Mouse (Mus musculus) T-cell, adult 2 months (primary cell): ENCODE data around the gene Ankrd65.

Experiments
- DNase-seq: peaks from one replicate; pipeline ENCODE4 v3.0.0; 2022; ENCODE audit warnings: low spot score

Ankrd65 gene

DNA sequence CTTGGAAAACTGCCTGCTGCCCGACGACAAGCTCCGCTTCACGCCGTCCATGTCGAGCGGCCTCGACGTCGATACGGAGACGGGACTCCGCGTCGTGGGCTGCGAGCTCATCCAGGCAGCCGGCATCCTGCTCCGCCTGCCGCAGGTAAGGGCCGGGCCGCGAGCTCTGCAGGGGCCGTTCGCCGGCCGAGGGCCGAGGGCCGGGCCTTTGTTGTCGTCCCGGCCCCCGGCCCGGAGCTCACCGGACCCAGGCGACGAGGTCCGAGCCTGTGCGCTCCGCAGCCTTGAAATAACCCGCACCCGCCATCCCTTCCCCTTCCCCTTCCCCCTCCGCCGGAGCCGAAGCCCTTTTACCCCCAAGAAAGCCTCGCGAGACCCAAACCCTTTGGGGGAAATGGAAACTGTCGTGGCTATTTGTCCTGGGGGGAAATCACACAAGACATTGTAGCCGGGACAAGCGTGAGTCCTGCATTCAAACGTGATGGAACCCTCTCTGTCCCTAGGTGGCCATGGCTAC is 22.5 kb downstream of the Ankrd65 start:
- peak; percentile 33 for DNase-seq

DNA sequence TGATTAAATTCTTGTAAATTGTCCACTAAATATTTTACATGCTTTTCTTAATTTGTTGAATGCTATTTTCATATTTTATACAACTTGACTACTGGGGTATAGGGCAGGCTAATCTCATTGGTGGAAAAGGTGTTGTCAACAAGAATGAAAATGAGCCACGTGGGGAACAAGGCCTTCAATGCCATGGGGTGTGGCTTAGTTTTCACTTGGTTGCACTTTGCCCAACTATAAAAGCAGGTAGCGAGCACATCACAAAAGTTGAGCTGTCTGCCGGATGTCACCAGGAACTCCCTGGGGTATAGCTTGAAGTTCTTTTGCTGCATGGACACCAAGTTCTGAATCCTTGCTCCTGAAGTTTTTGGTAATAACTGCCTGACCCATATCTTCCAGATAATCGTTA is 27.3 kb downstream of the Ankrd65 start:
- DNase-seq, result no peak

DNA sequence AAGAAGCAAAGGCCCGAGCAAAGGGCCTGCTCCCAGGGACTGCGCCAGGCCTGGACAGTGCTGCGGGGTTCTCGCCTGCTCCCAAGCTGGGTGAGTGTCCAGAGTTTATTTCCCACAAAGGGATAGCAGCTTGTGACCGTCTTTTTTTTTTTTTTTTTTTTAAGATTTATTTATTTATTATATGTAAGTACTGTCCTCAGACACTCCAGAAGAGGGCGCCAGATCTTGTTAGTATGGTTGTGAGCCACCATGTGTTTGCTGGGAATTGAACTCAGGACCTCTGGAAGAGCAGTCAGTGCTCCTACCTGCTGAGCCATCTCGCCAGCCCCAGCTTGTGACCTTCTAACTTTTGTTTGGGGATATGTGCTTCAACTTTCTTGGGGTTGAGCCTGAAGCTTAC is 30.8 kb downstream of the Ankrd65 start:
- peak; percentile 46 for DNase-seq

DNA sequence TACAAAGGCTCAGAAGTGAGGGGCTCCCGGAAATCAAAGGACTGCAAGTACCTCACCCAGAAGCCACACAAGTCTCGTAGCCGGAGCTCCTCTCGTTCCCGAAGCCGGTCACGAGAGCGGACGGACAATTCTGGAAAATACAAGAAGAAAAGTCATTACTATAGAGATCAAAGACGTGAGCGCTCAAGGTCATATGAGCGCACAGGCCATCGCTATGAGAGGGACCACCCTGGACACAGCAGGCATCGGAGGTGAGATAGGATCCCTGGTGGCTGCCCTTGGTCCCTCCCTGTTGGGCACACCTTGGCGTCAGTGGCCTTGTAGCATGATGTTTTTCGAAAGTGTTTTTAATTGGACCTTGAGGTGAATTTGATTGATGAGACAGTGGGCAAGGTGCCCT is 33.2 kb downstream of the Ankrd65 start:
- DNase-seq, result no peak

GRCm38 (mm10) chr4:155829866-155830265 is 39.6 kb downstream of the Ankrd65 start:
- DNase-seq, result no peak

DNA sequence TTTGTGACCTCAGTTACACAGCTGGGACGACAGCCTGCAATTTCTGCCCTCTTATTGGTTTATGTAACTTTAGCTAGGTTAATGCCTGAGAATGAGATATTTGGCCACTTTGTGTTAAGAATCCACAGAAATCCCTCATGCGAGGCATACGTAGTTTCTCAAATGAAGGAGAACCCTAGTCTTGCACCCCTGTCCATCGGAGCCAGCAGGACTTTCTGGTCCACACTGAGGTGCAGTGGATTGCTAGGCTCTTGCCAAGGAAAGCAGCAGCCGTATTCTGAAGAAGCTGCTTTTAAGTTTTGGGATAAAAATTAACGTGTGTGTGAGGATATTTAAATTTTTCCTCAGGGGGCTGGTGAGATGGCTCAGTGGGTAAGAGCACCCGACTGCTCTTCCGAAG is 40.4 kb downstream of the Ankrd65 start:
- DNase-seq, result no peak

DNA sequence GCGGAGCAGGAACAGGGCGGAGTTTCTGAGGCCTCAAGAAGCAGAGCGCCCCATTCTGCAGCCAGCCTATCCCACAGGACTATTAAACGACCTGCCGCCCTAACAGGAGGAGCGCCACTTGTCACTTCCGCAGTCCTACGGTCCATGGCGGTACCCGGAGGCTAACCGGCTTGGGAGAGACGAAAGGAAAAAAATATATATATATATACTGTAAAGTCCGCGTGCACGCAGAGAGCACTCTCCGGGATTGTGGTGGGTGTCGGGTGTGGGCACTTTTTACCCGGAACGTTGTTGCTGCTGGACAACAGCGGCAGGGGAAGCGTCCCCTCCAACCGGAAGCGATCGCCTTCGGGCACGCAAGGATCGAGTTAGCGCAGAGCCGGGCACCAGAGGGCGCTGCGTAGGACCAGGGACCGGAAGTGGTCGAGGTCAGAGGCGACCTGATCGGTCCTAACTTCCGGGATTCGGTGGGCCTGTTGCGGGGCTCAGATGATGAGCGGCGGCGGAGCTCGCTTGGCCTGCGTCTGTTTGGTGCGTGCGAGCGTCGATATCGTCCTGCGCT is 41.0 kb downstream of the Ankrd65 start, which contains the start of gene Aurkaip1:
Gene Aurkaip1 (plus strand): TSS at position 68 of the 562 bp plus-strand sequence.
- DNase-seq, result peak; percentile 88

DNA sequence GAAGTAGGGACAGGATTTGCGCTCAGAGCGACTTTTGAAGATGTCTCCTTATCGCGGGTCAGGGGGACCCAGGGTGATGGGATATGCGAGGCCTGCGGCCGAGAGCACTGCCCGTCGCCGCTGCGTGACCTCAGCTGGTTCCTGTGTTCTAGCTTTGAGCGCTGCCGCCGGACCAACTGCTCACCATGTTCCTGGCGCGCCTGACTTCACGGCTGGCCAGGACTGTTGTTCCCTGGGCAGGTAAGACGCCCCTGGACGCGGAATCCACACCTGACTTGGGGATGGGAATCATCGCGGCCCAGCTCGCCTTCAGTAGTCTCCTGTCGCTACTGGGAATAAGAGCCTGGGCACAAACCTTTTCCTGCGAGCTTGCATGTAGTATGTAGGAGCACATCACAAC is 41.6 kb downstream of the Ankrd65 start:
- DNase-seq, result no peak

DNA sequence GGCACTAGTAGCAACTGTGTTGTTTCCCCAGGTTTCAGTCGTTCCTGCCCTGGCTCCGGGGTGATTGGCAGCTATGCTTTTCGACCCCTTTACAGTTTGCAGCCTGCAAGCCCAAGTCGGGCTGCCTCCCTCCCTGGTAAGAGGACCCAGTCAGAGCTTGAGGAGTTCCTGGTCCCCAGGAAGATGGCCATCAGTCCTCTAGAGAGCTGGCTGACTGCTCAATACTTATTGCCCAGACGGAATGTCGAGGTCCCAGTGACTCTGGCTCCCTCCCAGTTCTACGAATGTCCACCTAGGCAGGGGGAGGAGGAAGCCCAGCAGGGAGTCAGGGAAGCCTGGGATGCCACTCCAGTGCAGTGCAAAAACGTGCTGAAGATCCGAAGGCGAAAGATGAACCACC is 42.1 kb downstream of the Ankrd65 start:
- no peak for DNase-seq

GRCm38 (mm10) chr4:155833234-155833633 is 43.0 kb downstream of the Ankrd65 start:
- DNase-seq, result no peak

DNA sequence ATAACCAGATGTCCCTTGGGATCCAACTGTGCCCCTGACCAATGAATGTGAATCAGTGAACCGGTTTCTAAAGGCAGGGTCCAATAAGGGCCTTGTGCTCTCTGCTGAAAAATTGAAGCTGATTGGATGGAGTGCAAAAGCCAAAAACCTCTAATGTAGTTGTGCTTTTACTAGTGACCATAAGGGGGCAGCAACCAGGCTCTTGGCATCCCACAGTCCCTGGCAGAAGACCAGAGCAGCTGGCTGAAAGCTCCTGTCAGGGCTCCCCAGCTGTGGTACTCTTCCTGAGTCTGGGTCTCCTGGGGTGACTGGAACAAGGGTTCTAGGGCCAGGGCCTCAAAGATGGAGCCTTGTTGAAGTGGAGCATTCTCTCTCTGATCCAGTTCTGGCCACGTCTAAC is 43.6 kb downstream of the Ankrd65 start:
- peak; percentile 77 for DNase-seq

GRCm38 (mm10) chr4:155837404-155838010 is 47.3 kb downstream of the Ankrd65 start:
- no peak for DNase-seq

- no peak for DNase-seq
These were observed 48.2 kb downstream of the Ankrd65 start for GRCm38 (mm10) chr4:155838187-155839153.

DNA sequence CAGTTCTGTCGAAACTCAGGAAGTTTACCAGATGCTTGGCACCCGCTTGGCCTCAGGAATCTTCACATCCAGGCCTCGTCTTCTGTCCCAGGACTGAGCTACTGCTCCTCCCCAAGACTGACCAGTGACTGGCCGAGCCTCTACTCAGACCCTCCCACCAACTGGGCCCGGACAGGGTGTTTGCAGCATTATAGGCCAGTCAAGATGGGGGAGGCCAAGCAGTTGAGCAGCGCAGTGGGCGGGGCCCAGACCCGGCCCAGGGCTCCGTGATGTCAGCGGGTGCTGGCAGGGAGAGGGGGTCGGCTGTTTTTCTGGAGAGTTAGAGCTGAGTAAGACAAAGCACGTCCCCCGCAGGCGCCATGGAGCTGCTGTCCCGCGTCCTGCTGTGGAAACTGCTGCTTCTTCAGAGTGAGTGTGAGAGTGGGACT is 49.3 kb downstream of the Ankrd65 start, which contains the start of gene Mxra8:
Gene Mxra8 (plus strand): TSS at position 198 of the 428 bp plus-strand sequence.
- no peak for DNase-seq

DNA sequence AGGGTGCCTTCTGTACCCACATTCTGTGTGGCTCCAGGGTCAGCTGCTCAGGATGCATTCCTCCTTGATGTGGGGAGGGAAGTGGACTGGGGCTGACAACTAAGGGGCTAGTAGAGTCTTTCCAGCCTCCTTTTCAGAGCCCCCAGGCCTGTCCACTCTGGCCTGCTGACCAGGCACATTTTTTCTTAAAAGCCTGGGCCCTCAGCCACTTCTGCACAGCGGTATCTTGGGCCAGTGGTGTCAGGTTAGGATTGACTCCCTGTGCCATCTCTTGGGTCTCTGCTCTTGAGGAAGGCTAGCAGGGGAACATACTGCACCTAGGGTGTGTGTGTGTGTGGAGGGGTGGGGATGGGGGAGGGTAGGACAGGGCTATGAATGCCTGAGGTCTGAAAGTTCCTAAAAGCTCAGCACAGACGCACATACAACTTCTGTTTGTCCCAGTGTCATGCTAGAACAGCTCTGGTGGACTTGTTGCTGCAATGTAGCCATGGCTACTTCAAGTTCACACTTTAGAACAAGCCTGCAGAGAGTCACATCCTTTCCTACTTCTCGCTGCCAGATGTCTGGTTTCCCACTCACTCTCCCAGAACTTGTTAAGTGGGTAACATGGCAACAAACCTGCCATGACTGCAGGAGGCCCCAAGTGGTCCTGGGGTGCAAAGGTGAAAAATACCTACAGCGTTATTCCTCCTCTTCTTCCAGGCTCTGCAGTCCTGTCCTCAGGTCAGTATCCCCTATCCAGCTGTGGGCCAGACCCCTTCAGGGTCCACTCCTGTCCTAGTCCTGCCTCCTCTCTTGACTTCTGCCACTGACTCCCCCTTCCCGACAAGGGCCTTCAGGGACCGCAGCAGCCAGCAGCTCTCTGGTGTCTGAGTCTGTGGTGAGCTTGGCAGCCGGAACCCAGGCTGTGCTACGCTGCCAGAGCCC is 50.1 kb downstream of the Ankrd65 start:
- DNase-seq, result no peak

DNA sequence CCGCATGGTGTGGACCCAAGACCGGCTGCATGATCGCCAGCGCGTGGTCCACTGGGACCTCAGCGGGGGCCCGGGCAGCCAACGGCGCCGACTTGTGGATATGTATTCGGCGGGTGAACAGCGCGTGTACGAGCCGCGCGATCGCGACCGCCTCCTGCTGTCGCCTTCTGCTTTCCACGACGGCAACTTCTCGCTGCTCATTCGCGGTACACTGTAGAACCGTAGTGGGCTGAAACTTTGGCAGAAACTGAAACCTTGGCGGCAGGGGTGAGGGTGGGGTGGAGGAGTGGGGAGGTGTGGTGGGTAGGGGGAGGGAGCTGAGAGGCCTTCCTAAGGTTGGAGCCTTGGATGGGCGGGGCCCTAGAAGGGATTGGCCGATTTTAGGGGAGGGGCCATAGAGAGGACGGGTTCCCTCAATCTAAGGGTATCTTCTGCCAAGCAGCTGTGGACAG is 50.8 kb downstream of the Ankrd65 start:
- DNase-seq, result peak; percentile 79

DNA sequence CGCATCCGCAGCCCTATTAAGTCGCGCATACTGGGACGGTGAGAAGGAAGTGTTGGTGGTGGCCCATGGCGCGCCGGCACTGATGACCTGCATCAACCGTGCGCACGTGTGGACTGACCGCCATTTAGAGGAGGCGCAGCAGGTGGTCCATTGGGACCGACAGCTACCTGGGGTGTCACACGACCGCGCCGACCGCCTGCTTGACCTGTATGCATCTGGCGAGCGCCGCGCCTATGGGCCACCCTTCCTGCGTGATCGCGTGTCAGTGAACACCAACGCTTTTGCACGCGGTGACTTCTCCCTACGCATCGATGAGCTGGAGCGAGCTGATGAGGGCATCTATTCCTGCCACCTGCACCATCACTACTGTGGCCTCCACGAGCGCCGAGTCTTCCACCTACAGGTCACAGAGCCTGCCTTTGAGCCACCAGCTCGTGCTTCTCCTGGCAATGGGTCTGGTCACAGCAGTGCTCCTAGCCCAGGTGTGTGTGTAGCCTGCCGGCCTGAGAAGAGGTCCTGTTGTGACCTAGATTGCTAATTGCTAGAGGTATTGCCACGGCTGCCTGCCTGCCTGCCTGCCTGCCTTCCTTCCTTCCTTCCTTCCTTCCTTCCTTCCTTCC is 51.5 kb downstream of the Ankrd65 start:
- no peak for DNase-seq

GRCm38 (mm10) chr4:155843231-155843630 is 53.0 kb downstream of the Ankrd65 start:
- DNase-seq, result no peak

- peak; percentile 93 for DNase-seq
These were observed 56.8 kb downstream of the Ankrd65 start, which contains the start of gene Dvl1 for GRCm38 (mm10) chr4:155846871-155847578. Gene Dvl1, plus strand, starts transcription at chr4:155847402.
